Mouse (Mus musculus): ENCODE measurements at regions not wholly inside any gene's neighbourhood (a gene's known extent, or its start where the extent isn't known, plus 50 kb on each side); places are given as distances from the start of the nearest gene placed in this dataset.

GRCm38 (mm10) chr1:137478459-137478858 lies 518.2 kb upstream of the Nr5a2 start:
- no peaks in the 10 kb centered on the region for H3K79me2 ChIP-seq (ENCODE audit: control insufficient read depth, insufficient read depth, low read length, poor library complexity)
- H3K27me3 ChIP-seq (ENCODE audit: control insufficient read depth in 1 of 2, insufficient read depth in 2 of 2, low read length in 2 of 2) = no peaks in the 10 kb centered on the region
- H3K9me3 ChIP-seq (replicated peaks; ENCODE audit: insufficient read depth, low read length) = no peaks in the 10 kb centered on the region
- no peak for DNase-seq (ENCODE audit: low read depth, low spot score)
- H3K9ac ChIP-seq (ENCODE audit: control insufficient read depth, low read depth, low read length, poor library complexity, severe bottlenecking) = no peak overlapping the region
- no peaks in the 10 kb centered on the region for H3K36me3 ChIP-seq (ENCODE audit: control insufficient read depth in 1 of 2, insufficient read depth in 2 of 2, low read length in 2 of 2)
- no peak overlapping the region for H3K27ac ChIP-seq (ENCODE audit: control insufficient read depth, low read depth, low read length)
- no peak overlapping the region for H3K4me3 ChIP-seq (ENCODE audit: control insufficient read depth in 1 of 2, insufficient read depth in 1 of 2, low read depth in 2 of 2, low read length in 2 of 2)
- no peaks in the 10 kb centered on the region for H3K4me1 ChIP-seq (ENCODE audit: control insufficient read depth in 1 of 2, insufficient read depth in 2 of 2, low read length in 2 of 2)
- TF ChIP-seq ZNF384 (IDR thresholded peaks at IDR 0.05; ENCODE audit: low read depth, low read length) (no peak), RAD21 (IDR thresholded peaks at IDR 0.05; ENCODE audit: low read depth, low read length) (no peak), MYC (IDR thresholded peaks at IDR 0.05; ENCODE audit: low read depth, low read length) (no peak), USF1 (IDR thresholded peaks at IDR 0.05; ENCODE audit: low read depth, low read length) (no peak), SMC3 (IDR thresholded peaks at IDR 0.05; ENCODE audit: low read depth, low read length) (no peak), ETS1 (IDR thresholded peaks at IDR 0.05; ENCODE audit: low read depth, low read length) (no peak), HCFC1 (IDR thresholded peaks at IDR 0.05; ENCODE audit: low read depth, low read length) (no peak), POLR2AphosphoS2 (IDR thresholded peaks at IDR 0.05; ENCODE audit: low read length) (no peak), CTCF (IDR thresholded peaks at IDR 0.05 in 2 of 3, conservative IDR thresholded peaks at IDR 0.05 in 1 of 3; ENCODE audit: control insufficient read depth in 1 of 3, insufficient read depth in 1 of 3, low read depth in 2 of 3, low read length in 3 of 3, poor library complexity in 1 of 3, severe bottlenecking in 1 of 3) (no peak)

- TF ChIP-seq TAL1 (IDR thresholded peaks at IDR 0.05; ENCODE audit: low read length) = no peak
- TF ChIP-seq GABPA (IDR thresholded peaks at IDR 0.05; ENCODE audit: low read depth, low read length) = no peak
- no peak for TF ChIP-seq MYC (IDR thresholded peaks at IDR 0.05; ENCODE audit: low read depth, low read length)
- no peak for TF ChIP-seq NELFE (IDR thresholded peaks at IDR 0.05; ENCODE audit: low read depth, low read length)
- TF ChIP-seq UBTF (IDR thresholded peaks at IDR 0.05; ENCODE audit: borderline replicate concordance, insufficient read depth, low read depth, low read length) = no peak
- TF ChIP-seq CHD2 (IDR thresholded peaks at IDR 0.05; ENCODE audit: low read length) = no peak
- TF ChIP-seq HCFC1 (IDR thresholded peaks at IDR 0.05; ENCODE audit: low read depth, low read length) = no peak
- Histone ChIP-seq H3K9me3 (replicated peaks; ENCODE audit: insufficient read depth, low read length) (no peaks in the 10 kb centered on the region), H3K36me3 (ENCODE audit: control insufficient read depth in 1 of 2, insufficient read depth in 2 of 2, low read length in 2 of 2) (no peaks in the 10 kb centered on the region), H3K79me2 (ENCODE audit: control insufficient read depth, insufficient read depth, low read length, poor library complexity) (no peaks in the 10 kb centered on the region), H3K4me3 (ENCODE audit: control insufficient read depth in 1 of 2, insufficient read depth in 1 of 2, low read depth in 2 of 2, low read length in 2 of 2) (no peak overlapping the region), H3K4me1 (ENCODE audit: control insufficient read depth in 1 of 2, insufficient read depth in 2 of 2, low read length in 2 of 2) (no peaks in the 10 kb centered on the region), H3K27me3 (ENCODE audit: control insufficient read depth in 1 of 2, insufficient read depth in 2 of 2, low read length in 2 of 2) (no peaks in the 10 kb centered on the region), H3K9ac (ENCODE audit: control insufficient read depth, low read depth, low read length, poor library complexity, severe bottlenecking) (no peak overlapping the region), H3K27ac (ENCODE audit: control insufficient read depth, low read depth, low read length) (no peak overlapping the region)
- no peak for DNase-seq (ENCODE audit: low read depth, low spot score)
Measured at GRCm38 (mm10) chr1:137477239-137477638, 517.0 kb upstream of the Nr5a2 start.

- Histone ChIP-seq H3K27ac (ENCODE audit: control insufficient read depth, low read depth, low read length) (no peak overlapping the region), H3K9ac (ENCODE audit: control insufficient read depth, low read depth, low read length, poor library complexity, severe bottlenecking) (no peak overlapping the region), H3K4me1 (ENCODE audit: control insufficient read depth in 1 of 2, insufficient read depth in 2 of 2, low read length in 2 of 2) (no peaks in the 10 kb centered on the region), H3K9me3 (replicated peaks; ENCODE audit: insufficient read depth, low read length) (no peaks in the 10 kb centered on the region), H3K4me3 (ENCODE audit: control insufficient read depth in 1 of 2, insufficient read depth in 1 of 2, low read depth in 2 of 2, low read length in 2 of 2) (no peak overlapping the region), H3K36me3 (ENCODE audit: control insufficient read depth in 1 of 2, insufficient read depth in 2 of 2, low read length in 2 of 2) (no peaks in the 10 kb centered on the region), H3K79me2 (ENCODE audit: control insufficient read depth, insufficient read depth, low read length, poor library complexity) (no peaks in the 10 kb centered on the region), H3K27me3 (ENCODE audit: control insufficient read depth in 1 of 2, insufficient read depth in 2 of 2, low read length in 2 of 2) (no peaks in the 10 kb centered on the region)
- no peak for DNase-seq (ENCODE audit: low read depth, low spot score)
- TF ChIP-seq POLR2A (IDR thresholded peaks at IDR 0.05; ENCODE audit: control insufficient read depth in 1 of 2, insufficient read depth in 1 of 2, low read depth in 1 of 2, low read length in 2 of 2, poor library complexity in 1 of 2) (no peak), USF1 (IDR thresholded peaks at IDR 0.05; ENCODE audit: low read depth, low read length) (no peak)
Measured at GRCm38 (mm10) chr1:137474858-137475257, 514.6 kb upstream of the Nr5a2 start.

Data from MEL (cell line).